Mouse (Mus musculus): ENCODE data around the gene Olfr653. TPM values are rescaled to one million over a fixed set of nuclear protein-coding genes. Genes with fewer than 3 reads are reported as not detected.

The Olfr653 gene
- total RNA-seq (2014; fragmentation: Nextera tagmentation), result not detected in 2 replicates
- not detected in 2 replicates for total RNA-seq (2017)

DNA sequence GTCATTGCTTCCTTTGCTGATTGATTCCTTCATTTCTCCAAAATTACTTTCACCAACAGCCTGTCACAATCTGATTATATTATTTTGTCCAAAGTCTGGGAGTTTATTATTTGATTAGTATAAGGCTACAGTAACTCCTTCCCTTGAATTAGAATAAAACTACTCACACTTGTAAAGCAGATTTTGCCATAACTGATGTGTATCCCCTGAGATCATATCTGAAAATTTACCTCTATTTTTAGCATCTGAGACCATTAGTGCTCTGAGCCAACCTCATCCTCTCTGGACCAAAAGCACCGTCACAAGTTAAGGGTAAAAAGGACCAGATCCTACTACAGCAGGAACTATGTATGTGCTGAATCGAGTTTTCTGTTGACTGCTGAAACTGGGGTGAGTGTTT is at the start of gene Olfr653:
Olfr653 (plus strand) TSS at position 301 of the 400 bp plus-strand sequence.
- no peak for ATAC-seq (replicated peaks; ENCODE audit: poor library complexity, severe bottlenecking)

DNA sequence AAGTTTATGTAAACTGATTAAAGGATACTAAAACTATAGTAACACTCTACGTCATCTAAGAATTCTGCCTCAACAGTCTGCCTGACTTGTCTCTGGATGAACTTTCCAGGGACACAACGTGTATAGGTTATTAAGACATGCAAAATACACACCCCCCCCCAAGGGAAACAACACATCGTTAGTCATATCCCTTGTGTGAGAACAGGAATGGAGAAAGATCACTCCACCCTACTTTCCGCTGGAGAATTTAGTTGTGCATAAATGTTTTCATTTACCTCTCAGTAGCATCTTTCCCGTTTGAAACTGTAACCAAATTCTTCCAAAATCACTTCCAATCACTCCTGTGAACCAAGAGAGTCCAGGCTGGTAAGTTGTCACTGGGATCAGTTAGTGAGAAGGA is 27.3 kb upstream of the Olfr653 start, which contains the start of gene Olfr651:
Olfr651 (plus strand) TSS at position 301 of the 400 bp plus-strand sequence.
- ATAC-seq (replicated peaks; ENCODE audit: poor library complexity, severe bottlenecking), result no peak

DNA sequence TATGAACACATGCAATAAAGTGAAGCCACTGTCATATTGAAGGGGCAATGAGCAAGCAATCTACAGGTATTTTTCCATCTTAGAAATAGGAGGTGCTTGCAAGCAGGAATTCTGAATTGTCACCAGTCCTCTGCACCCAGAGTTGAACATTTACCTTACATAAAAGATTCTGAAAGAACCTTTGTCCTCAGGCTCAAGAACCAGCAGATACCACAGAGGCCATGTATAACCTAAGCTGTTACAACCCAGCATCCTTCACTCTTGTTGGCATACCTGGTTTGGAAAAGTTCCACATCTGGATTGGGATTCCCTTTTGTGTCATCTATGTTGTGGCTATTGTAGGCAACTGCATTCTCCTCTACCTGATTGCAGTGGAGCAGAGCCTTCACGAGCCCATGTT is 24.4 kb upstream of the Olfr653 start:
- ATAC-seq (replicated peaks; ENCODE audit: poor library complexity, severe bottlenecking), result no peak

DNA sequence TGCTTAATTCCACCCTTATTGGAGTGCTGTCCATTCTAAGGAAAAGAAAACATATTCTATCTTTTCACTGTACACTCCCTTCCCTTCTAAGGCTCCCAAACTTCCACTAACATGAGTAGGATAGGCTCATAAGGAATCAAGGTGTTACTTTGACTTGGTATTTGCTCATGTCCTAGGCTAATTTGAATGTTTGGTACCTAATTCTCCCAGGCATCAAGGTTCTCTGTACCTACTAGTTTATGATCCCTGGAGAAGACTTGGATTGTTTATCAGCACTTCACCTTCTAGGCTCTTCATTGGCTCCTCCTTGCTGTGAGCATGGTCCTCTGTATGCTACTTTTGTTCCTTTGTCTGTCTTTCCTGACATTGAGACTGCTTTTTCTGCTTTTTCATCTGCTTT is 16.5 kb upstream of the Olfr653 start, which contains the start of gene Olfr652:
Olfr652 (plus strand) TSS at position 301 of the 400 bp plus-strand sequence.
- ATAC-seq (replicated peaks; ENCODE audit: poor library complexity, severe bottlenecking), result no peak

DNA sequence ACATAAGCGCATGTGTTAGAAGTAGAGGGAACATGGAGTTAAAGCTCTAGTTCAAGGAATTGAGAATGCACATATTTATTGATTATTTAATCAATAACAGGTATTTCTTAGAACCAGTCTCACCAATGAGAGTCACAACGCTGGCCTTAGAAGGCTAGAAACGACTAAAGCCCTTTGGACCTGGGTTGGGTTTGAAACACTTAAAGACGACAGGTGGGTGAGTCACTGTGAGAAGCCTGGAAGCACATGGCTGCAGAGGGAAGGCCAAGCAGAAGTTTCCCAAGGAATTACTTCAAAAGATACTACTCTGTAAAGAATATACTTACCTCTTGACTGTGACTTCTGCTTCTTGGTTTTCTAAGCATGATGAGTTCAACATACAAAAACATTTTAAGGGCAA is 3.7 kb downstream of the Olfr653 start:
- ATAC-seq (replicated peaks; ENCODE audit: poor library complexity, severe bottlenecking), result no peak

DNA sequence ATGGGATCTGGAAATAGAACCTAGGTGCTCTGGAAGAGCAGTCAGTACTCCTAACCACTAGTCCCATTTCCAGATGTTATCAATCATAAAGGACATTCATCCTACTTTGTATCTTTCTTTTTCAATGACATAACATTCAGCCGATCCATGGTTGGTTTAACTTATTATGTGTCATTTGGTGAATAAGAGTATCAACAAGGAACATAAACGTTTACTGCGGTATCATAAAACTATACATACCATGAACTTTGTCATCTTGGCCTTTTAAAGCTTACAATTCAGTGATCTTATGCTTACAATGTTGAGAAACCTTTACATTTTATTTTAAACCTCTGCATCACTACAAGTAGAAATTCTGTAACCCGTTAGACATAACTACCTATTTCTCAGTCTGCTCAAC is 4.3 kb downstream of the Olfr653 start:
- no peak for ATAC-seq (replicated peaks; ENCODE audit: poor library complexity, severe bottlenecking)

DNA sequence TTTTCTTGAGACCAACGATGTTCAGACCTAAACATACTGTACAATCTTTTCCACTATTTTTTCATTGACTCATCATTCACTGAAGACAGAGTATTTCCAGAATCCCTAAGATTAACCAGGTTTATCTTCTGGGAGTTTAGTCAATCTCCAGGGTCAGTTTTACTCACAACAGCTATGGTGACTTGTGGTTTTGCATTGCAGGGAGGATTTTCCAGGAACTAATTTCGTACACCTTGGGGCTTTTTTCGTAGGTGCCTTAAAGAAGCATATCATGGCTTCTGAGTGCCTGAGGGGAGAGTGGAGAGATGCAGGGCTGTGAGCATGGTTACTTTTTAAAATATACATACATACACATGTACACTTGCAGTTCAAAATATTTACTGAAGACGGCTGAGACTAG is 9.6 kb downstream of the Olfr653 start, which contains the start of gene Olfr654:
Olfr654 (plus strand) TSS at position 301 of the 400 bp plus-strand sequence.
- ATAC-seq (replicated peaks; ENCODE audit: poor library complexity, severe bottlenecking), result no peak

DNA sequence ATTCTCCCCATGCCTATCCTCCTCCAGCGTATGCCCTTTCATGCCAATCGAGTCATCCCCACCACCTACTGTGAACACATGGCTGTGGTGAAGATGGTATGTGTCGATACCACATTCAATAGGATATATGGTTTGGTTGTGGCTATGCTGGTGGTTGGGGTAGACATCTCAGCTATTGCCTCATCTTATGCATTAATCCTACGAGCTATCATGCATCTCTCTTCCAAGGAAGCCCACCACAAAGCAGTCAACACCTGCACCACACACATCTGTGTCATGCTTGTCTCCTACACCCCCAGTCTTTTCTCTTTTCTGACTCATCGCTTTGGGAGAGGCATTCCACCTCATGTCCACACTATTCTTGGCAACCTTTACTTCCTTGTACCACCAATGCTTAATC is 11.2 kb downstream of the Olfr653 start:
- no peak for ATAC-seq (replicated peaks; ENCODE audit: poor library complexity, severe bottlenecking)

DNA sequence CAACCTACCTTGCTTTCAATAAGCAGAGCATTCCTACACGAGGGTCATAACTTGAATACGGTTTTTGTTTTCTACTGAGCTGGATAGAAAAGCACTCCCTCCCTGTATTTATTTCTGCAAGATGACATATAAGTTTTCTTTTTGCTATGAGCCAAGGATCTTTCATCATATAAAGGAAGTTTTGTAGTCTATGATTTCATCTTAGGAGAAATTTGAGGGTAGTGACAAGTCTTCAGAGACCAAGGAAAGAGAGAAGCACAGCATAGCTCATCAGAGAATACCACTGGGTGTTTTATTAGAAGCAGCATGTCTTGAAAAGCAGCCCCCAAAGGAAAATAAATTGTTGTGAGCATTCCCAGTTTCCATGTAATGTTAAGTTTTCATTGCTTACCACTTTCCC is 24.6 kb downstream of the Olfr653 start, which contains the start of gene Olfr655:
Olfr655 (minus strand) TSS at position 101 of the 400 bp plus-strand sequence.
- ATAC-seq (replicated peaks; ENCODE audit: poor library complexity, severe bottlenecking), result no peak

DNA sequence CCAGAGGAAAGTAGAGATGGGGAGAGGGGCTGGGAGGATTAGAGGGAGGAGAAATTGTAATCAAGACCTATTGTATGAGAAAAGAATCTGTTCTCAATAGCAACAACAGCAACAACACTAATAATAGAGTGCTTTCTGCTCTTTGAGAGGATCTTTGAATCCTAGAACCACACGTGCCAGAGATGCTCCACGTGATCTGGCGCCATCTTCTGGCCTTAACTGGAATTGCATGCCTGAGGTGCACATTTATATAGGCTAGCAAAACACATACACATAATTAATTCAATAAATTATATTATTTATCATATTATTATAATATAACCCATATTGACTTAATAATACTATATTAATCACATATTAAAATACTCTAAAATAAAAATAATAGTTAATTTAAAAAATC is 26.1 kb downstream of the Olfr653 start:
- peak; percentile 91 for ATAC-seq (replicated peaks; ENCODE audit: poor library complexity, severe bottlenecking)

DNA sequence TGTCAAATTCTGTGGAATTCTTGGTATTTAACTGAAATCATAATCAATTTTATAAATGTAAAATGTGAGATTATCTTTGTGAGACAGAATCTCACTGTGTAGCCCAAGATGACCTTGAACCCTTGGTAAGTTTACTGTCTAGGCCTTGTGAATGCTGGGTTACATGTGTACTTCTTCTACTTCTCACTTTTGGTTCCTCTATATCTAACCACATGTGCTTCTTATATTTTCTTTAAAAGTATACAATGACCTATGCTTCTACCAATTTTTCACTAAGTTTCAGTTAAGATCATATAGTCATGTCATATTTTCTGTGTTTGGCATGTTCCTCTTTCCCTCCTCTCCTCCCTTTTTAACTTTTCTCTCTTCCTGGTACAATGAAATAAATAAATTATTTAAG is 27.6 kb downstream of the Olfr653 start:
- ATAC-seq (replicated peaks; ENCODE audit: poor library complexity, severe bottlenecking), result peak; percentile 89

DNA sequence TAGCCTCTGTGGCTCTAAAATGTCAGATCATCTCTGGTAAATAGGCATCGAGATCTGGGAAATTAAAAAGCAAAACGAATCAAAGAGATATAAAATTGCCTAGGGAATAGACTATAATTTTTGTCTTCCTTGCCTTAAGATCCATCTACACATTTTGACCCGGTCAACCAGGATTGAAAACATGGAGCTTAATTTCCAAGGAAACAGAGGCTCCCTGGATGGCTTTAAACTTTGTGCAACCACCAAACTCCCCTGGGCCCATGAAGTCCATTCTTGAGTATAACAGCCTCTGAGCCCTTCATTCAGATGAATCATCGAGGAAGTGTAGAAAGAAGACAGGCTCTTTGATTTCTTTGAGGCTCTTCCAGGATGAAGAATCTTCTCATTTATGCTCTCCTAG is 36.5 kb downstream of the Olfr653 start, which contains the start of gene Olfr656:
Olfr656 (plus strand) TSS at position 301 of the 400 bp plus-strand sequence.
- ATAC-seq (replicated peaks; ENCODE audit: poor library complexity, severe bottlenecking), result no peak

DNA sequence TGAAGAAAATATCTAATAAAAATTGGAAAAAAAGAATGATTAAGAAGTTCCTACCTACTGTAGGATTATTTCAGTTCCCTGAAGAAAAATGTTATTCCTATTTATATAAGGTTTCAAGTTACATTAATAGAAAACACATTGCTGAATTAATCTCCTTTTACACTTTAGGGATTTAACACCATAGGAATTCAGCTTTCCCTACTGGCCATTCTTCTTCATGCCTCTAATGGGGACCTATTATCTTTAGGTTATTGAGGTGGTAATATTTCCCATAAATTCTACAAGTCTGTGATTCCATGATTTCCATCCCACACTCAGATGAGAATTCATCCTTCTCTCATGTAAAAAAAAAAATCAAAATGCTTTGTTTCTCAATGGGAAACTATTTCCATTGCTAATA is 47.4 kb downstream of the Olfr653 start, which contains the start of gene Olfr657:
Olfr657 (plus strand) TSS at position 301 of the 400 bp plus-strand sequence.
- ATAC-seq (replicated peaks; ENCODE audit: poor library complexity, severe bottlenecking), result no peak

Other genes starting within 250 kb of the Olfr653 start
- gene Trim34b, start 247.8 kb upstream of the Olfr653 start, total RNA-seq (2014; fragmentation: Nextera tagmentation), result not detected in 2 replicates
- gene Trim34b, start 247.8 kb upstream of the Olfr653 start, total RNA-seq (2017), result not detected in 2 replicates
- gene Trim12c, start 224.0 kb upstream of the Olfr653 start, total RNA-seq (2014; fragmentation: Nextera tagmentation), result 15.1 and 19.1 TPM in 2 replicates
- gene Trim12c, start 224.0 kb upstream of the Olfr653 start, total RNA-seq (2017), result 30.2 and 30.8 TPM in 2 replicates
- 0.15 TPM in 1 of 2 replicates, not detected in the other for gene Trim30b, start 207.4 kb upstream of the Olfr653 start, total RNA-seq (2014; fragmentation: Nextera tagmentation)
- gene Trim30b, start 207.4 kb upstream of the Olfr653 start, total RNA-seq (2017), result 0.77 and 1.5 TPM in 2 replicates
- 2.4 TPM in 1 of 2 replicates, not detected in the other for gene Trim30c, start 176.5 kb upstream of the Olfr653 start, total RNA-seq (2014; fragmentation: Nextera tagmentation)
- gene Trim30c, start 176.5 kb upstream of the Olfr653 start, total RNA-seq (2017), result 0.69 TPM in 1 of 2 replicates, not detected in the other
- 42.3 and 46.7 TPM in 2 replicates for gene Trim30a, start 112.1 kb upstream of the Olfr653 start, total RNA-seq (2014; fragmentation: Nextera tagmentation)
- gene Trim30a, start 112.1 kb upstream of the Olfr653 start, total RNA-seq (2017), result 29.0 and 37.9 TPM in 2 replicates
- gene Trim30d, start 69.5 kb upstream of the Olfr653 start, total RNA-seq (2014; fragmentation: Nextera tagmentation), result 7.4 and 10.6 TPM in 2 replicates
- gene Trim30d, start 69.5 kb upstream of the Olfr653 start, total RNA-seq (2017), result 6.2 and 13.4 TPM in 2 replicates
- gene Olfr651, start 27.2 kb upstream of the Olfr653 start, total RNA-seq (2014; fragmentation: Nextera tagmentation), result not detected in 2 replicates
- gene Olfr651, start 27.2 kb upstream of the Olfr653 start, total RNA-seq (2017), result not detected in 2 replicates
- not detected in 2 replicates for gene Olfr652, start 16.4 kb upstream of the Olfr653 start, total RNA-seq (2014; fragmentation: Nextera tagmentation)
- not detected in 2 replicates for gene Olfr652, start 16.4 kb upstream of the Olfr653 start, total RNA-seq (2017)
- gene Olfr654, start 9.7 kb downstream of the Olfr653 start, total RNA-seq (2014; fragmentation: Nextera tagmentation), result not detected in 2 replicates
- gene Olfr654, start 9.7 kb downstream of the Olfr653 start, total RNA-seq (2017), result not detected in 2 replicates
- not detected in 2 replicates for gene Olfr655, start 24.5 kb downstream of the Olfr653 start, total RNA-seq (2014; fragmentation: Nextera tagmentation)
- gene Olfr655, start 24.5 kb downstream of the Olfr653 start, total RNA-seq (2017), result 0.17 TPM in 1 of 2 replicates, not detected in the other
- not detected in 2 replicates for gene Olfr656, start 36.6 kb downstream of the Olfr653 start, total RNA-seq (2014; fragmentation: Nextera tagmentation)
- gene Olfr656, start 36.6 kb downstream of the Olfr653 start, total RNA-seq (2017), result not detected in 2 replicates
- gene Olfr657, start 47.5 kb downstream of the Olfr653 start, total RNA-seq (2014; fragmentation: Nextera tagmentation), result not detected in 2 replicates
- not detected in 2 replicates for gene Olfr657, start 47.5 kb downstream of the Olfr653 start, total RNA-seq (2017)
- 0.13 TPM in 1 of 2 replicates, not detected in the other for gene Olfr658, start 70.0 kb downstream of the Olfr653 start, total RNA-seq (2014; fragmentation: Nextera tagmentation)
- gene Olfr658, start 70.0 kb downstream of the Olfr653 start, total RNA-seq (2017), result 0.17 and 0.36 TPM in 2 replicates
- gene Olfr659, start 89.4 kb downstream of the Olfr653 start, total RNA-seq (2014; fragmentation: Nextera tagmentation), result not detected in 2 replicates
- gene Olfr659, start 89.4 kb downstream of the Olfr653 start, total RNA-seq (2017), result not detected in 2 replicates
- not detected in 2 replicates for gene Olfr661, start 109.2 kb downstream of the Olfr653 start, total RNA-seq (2014; fragmentation: Nextera tagmentation)
- gene Olfr661, start 109.2 kb downstream of the Olfr653 start, total RNA-seq (2017), result not detected in 2 replicates
- gene Usp17le, start 200.2 kb downstream of the Olfr653 start, total RNA-seq (2014; fragmentation: Nextera tagmentation), result not detected in 2 replicates
- gene Usp17le, start 200.2 kb downstream of the Olfr653 start, total RNA-seq (2017), result not detected in 2 replicates

Measured in granulocyte monocyte progenitor cell, adult 5-6 weeks (primary cell).